In the genomic region with DNA sequence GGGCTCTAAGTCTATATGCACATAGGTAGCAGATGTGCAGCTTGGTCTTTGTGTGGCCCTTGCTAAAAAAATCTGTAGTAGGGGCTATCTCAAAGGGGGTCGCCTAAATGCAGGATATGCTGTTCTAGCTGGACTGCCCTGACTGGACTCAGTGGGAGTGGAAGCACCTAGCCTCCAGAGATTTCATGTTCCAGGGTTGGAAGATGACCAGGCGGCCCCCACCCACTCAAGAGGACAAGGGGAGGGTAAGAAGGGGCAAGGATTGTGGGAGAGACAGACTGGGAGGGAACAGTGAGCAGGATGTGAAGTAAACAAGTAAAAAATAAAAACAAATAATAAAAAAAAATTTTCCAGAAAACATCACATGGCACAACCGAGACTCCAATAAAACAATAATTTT, we compare ENCODE assay signal across 2 mouse cellular contexts. TPM values are rescaled to one million over a fixed set of nuclear protein-coding genes. Genes with fewer than 3 reads are reported as not detected.
"Had no signal": no experiment of that assay in that cellular context is flagged by ENCODE, and none has a peak within 500 bp of the region (broad histone marks: within the 10 kb centered on the region; RNA-seq: fewer than 3 reads in every experiment).

No protein-coding gene starts in this region.

RNA-seq across cellular contexts. Expression of gene Gm9495, which starts 33.3 kb away (rescaled TPM):
- total RNA-seq: megakaryocyte, adult 5-6 weeks; megakaryocyte-erythroid progenitor cell, adult 5-6 weeks had no signal
